Mouse (Mus musculus): ENCODE measurements around the gene Scfd2. TPM values are rescaled to one million over a fixed set of nuclear protein-coding genes. Genes with fewer than 3 reads are reported as not detected.

Gene Scfd2
- polyA plus RNA-seq, 1 experiment from 2014 or later: 14.9 TPM

DNA sequence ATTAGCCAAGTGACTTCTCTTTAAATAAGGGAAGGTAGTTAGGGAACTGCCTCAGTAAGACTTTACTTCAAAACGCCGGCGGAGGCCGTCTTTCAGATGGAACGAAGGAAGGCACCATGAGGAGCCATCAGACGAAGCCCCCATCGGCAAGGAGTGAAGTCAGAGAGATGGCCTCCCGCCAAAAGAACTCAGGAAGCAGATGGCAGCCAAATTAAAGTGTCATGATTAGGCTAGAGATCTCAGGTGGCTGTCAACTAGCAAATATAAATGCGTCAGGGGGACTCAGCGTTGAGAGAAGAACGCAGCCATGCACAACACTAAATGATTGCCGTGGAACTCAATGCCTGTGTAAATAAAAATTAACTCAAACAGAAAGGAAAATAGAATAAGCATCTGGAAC is 194.8 kb downstream of the Scfd2 start:
- H3K9ac ChIP-seq (replicated peaks; ENCODE audit: low read length): no peak overlapping the region
- no peaks in the 10 kb centered on the region for H3K36me3 ChIP-seq (replicated peaks; ENCODE audit: control insufficient read depth, insufficient read depth, low read depth, low read length)
- no peaks in the 10 kb centered on the region for H3K9me3 ChIP-seq (replicated peaks; ENCODE audit: control insufficient read depth, low read length)
- ATAC-seq (replicated peaks; ENCODE audit: insufficient number of reproducible peaks, low FRiP score, low TSS enrichment, low read depth) (no peak), DNase-seq (ENCODE audit: low spot score) (no peak)
- H3K27ac ChIP-seq (replicated peaks; ENCODE audit: low read depth, low read length): no peak overlapping the region
- H3K4me3 ChIP-seq (ENCODE audit: low read depth, low read length): no peak overlapping the region
- 77% methylated on average over 12 of the region's 12 CpGs for WGBS
- H3K27me3 ChIP-seq (ENCODE audit: control insufficient read depth, insufficient read depth, low read length): no peaks in the 10 kb centered on the region
- H3K4me1 ChIP-seq (ENCODE audit: control insufficient read depth, insufficient read depth, low read length): no peaks in the 10 kb centered on the region
- no peak overlapping the region for H3K4me2 ChIP-seq (ENCODE audit: low read depth, low read length)

DNA sequence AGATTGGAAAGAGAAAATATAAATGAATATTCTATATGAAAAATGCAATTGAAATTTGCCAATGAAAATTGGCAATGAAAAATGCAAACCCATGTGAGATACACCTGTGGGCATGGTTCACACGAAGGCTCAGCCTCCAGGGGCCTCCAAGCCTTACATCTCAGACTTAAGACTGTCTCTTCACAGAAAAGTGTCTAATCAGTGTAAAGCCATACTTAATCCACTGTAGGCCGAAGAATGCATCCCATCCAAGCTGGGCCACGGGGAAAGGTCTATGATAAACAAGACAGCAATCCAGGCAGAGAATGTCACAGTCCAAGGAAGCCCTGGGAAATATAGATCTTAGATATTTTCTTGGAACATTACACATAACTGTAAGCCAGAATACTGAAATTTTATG is 198.3 kb downstream of the Scfd2 start:
- WGBS: 59% methylated on average over 3 of the region's 3 CpGs
- DNase-seq (ENCODE audit: low spot score): no peak

DNA sequence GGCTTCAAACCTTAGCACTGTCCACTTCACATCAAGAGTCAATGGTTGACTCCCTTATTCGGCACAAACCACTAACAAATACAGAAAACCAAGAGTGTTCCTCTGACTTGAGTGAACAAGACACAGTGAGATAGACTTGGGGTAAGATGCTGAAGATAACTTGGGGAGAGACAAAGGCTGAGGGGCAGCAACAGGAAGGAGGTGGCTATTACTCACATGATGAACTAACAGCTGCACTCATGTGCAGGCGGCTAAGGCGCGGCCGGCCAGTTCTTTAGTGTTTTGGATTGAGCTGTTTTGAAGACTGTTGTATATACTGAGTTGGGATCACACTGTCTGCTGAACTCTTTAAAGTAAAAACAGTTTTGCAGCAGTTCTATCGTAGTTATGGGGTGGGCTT is 205.3 kb downstream of the Scfd2 start:
- Histone ChIP-seq H3K27me3 (ENCODE audit: control insufficient read depth, insufficient read depth, low read length) (no peaks in the 10 kb centered on the region), H3K4me1 (ENCODE audit: control insufficient read depth, insufficient read depth, low read length) (no peaks in the 10 kb centered on the region), H3K36me3 (replicated peaks; ENCODE audit: control insufficient read depth, insufficient read depth, low read depth, low read length) (no peaks in the 10 kb centered on the region), H3K9ac (replicated peaks; ENCODE audit: low read length) (no peak overlapping the region), H3K4me3 (ENCODE audit: low read depth, low read length) (no peak overlapping the region), H3K27ac (replicated peaks; ENCODE audit: low read depth, low read length) (no peak overlapping the region), H3K4me2 (ENCODE audit: low read depth, low read length) (no peak overlapping the region), H3K9me3 (replicated peaks; ENCODE audit: control insufficient read depth, low read length) (no peaks in the 10 kb centered on the region)
- DNase-seq (ENCODE audit: low spot score) (no peak), ATAC-seq (replicated peaks; ENCODE audit: insufficient number of reproducible peaks, low FRiP score, low TSS enrichment, low read depth) (no peak)
- 96% methylated on average over 6 of the region's 6 CpGs for WGBS

More for the DNA sequence above, 198.3 kb downstream of the Scfd2 start:
- no peak overlapping the region for H3K27ac ChIP-seq (replicated peaks; ENCODE audit: low read depth, low read length)
- no peaks in the 10 kb centered on the region for H3K27me3 ChIP-seq (ENCODE audit: control insufficient read depth, insufficient read depth, low read length)
- H3K9me3 ChIP-seq (replicated peaks; ENCODE audit: control insufficient read depth, low read length): no peaks in the 10 kb centered on the region
- no peaks in the 10 kb centered on the region for H3K4me1 ChIP-seq (ENCODE audit: control insufficient read depth, insufficient read depth, low read length)
- H3K9ac ChIP-seq (replicated peaks; ENCODE audit: low read length): no peak overlapping the region
- H3K4me2 ChIP-seq (ENCODE audit: low read depth, low read length): no peak overlapping the region
- no peaks in the 10 kb centered on the region for H3K36me3 ChIP-seq (replicated peaks; ENCODE audit: control insufficient read depth, insufficient read depth, low read depth, low read length)
- H3K4me3 ChIP-seq (ENCODE audit: low read depth, low read length): no peak overlapping the region
- no peak for ATAC-seq (replicated peaks; ENCODE audit: insufficient number of reproducible peaks, low FRiP score, low TSS enrichment, low read depth)

DNA sequence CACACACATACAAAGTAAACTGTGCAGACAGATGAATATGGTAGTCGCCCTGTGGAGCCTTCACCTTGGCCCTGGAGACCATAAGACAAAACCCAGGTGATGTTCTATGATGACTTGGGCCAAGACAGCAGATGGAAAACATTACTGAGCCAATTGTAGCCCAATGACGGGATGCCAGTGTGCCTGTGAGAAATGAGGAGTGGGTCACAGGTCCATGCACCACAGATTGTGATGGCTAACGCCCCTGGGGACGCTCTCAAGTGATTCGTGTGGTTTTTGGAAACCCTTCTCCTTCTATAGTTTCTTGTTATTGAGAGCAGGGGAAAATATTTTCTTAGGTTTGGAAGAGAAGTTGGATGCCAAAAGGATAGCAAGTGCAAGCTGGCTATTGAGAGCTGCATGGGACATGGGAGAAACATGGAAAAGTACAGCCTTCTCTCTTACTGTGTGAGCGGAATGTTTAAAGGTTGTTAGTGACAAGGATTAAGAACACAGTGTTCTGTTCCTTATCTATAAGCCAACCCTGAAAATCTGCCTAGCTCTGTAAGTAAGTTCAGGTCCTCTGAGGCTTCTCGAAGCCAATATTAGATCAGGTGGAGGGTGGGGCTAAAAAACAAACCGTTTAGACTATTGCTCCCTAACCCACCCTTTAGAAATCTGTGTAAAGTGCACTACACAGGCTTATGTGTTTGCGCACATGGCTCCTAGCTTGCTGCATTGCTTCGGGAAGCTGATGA is 210.4 kb downstream of the Scfd2 start:
- Histone ChIP-seq H3K36me3 (replicated peaks; ENCODE audit: control insufficient read depth, insufficient read depth, low read depth, low read length) (no peaks in the 10 kb centered on the region), H3K9ac (replicated peaks; ENCODE audit: low read length) (no peak overlapping the region), H3K27me3 (ENCODE audit: control insufficient read depth, insufficient read depth, low read length) (no peaks in the 10 kb centered on the region), H3K9me3 (replicated peaks; ENCODE audit: control insufficient read depth, low read length) (no peaks in the 10 kb centered on the region), H3K4me3 (ENCODE audit: low read depth, low read length) (no peak overlapping the region), H3K27ac (replicated peaks; ENCODE audit: low read depth, low read length) (no peak overlapping the region), H3K4me1 (ENCODE audit: control insufficient read depth, insufficient read depth, low read length) (no peaks in the 10 kb centered on the region), H3K4me2 (ENCODE audit: low read depth, low read length) (no peak overlapping the region)
- ATAC-seq (replicated peaks; ENCODE audit: insufficient number of reproducible peaks, low FRiP score, low TSS enrichment, low read depth) (no peak), DNase-seq (ENCODE audit: low spot score) (no peak)
- WGBS: 78% methylated on average over 10 of the region's 10 CpGs

DNA sequence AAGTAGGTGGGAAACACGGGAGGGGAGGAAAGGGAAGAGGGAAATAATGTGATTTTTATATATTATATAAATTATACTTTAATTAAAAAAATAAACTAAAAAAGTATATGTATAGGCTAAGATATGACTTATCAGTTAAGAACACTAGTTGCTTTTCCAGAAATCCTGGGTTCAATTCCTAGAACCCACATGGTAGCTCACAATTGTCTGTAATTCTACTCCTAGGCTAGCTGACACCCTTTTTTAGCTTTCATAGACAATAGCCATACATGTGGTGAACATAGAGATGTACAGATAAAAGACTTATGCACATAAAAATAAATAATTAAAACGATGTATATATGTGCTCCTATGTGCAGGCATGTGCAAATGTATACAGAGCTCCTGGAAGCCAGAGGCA is 212.0 kb downstream of the Scfd2 start:
- ATAC-seq (replicated peaks; ENCODE audit: insufficient number of reproducible peaks, low FRiP score, low TSS enrichment, low read depth) (no peak), DNase-seq (ENCODE audit: low spot score) (no peak)
- Histone ChIP-seq H3K27ac (replicated peaks; ENCODE audit: low read depth, low read length) (no peak overlapping the region), H3K27me3 (ENCODE audit: control insufficient read depth, insufficient read depth, low read length) (no peaks in the 10 kb centered on the region), H3K9ac (replicated peaks; ENCODE audit: low read length) (no peak overlapping the region), H3K36me3 (replicated peaks; ENCODE audit: control insufficient read depth, insufficient read depth, low read depth, low read length) (no peaks in the 10 kb centered on the region), H3K4me3 (ENCODE audit: low read depth, low read length) (no peak overlapping the region), H3K9me3 (replicated peaks; ENCODE audit: control insufficient read depth, low read length) (no peaks in the 10 kb centered on the region), H3K4me1 (ENCODE audit: control insufficient read depth, insufficient read depth, low read length) (no peaks in the 10 kb centered on the region), H3K4me2 (ENCODE audit: low read depth, low read length) (no peak overlapping the region)
- 76% methylated on average over 2 of the region's 2 CpGs for WGBS

DNA sequence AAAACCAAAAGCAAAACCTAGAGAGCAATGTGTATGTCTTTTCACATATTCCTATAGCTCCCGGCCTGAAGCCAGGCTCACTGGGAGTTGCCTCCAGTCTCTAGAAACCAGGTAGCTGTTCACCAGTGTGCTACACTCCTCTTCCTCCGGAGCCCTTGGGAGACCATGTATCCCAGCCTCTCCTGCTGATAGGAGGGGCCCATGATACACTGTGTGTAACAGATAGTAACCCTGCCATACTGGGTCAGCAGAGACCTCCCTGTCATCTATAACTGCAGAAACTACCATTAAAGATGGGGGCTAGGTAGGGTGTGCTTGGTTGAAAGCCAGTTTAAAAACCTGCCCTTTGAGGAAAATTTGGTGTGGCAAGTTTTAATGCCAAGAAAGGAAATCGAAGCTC is 214.4 kb downstream of the Scfd2 start:
- Histone ChIP-seq H3K36me3 (replicated peaks; ENCODE audit: control insufficient read depth, insufficient read depth, low read depth, low read length) (no peaks in the 10 kb centered on the region; the same call in 1 of the 2 replicates), H3K4me2 (ENCODE audit: low read depth, low read length) (no peak overlapping the region), H3K27ac (replicated peaks; ENCODE audit: low read depth, low read length) (no peak overlapping the region), H3K4me3 (ENCODE audit: low read depth, low read length) (no peak overlapping the region), H3K9ac (replicated peaks; ENCODE audit: low read length) (no peak overlapping the region), H3K9me3 (replicated peaks; ENCODE audit: control insufficient read depth, low read length) (no peaks in the 10 kb centered on the region), H3K27me3 (ENCODE audit: control insufficient read depth, insufficient read depth, low read length) (no peaks in the 10 kb centered on the region), H3K4me1 (ENCODE audit: control insufficient read depth, insufficient read depth, low read length) (no peaks in the 10 kb centered on the region)
- 89% methylated on average over 3 of the region's 3 CpGs for WGBS
- no peak for DNase-seq (ENCODE audit: low spot score)
- ATAC-seq (replicated peaks; ENCODE audit: insufficient number of reproducible peaks, low FRiP score, low TSS enrichment, low read depth): no peak

DNA sequence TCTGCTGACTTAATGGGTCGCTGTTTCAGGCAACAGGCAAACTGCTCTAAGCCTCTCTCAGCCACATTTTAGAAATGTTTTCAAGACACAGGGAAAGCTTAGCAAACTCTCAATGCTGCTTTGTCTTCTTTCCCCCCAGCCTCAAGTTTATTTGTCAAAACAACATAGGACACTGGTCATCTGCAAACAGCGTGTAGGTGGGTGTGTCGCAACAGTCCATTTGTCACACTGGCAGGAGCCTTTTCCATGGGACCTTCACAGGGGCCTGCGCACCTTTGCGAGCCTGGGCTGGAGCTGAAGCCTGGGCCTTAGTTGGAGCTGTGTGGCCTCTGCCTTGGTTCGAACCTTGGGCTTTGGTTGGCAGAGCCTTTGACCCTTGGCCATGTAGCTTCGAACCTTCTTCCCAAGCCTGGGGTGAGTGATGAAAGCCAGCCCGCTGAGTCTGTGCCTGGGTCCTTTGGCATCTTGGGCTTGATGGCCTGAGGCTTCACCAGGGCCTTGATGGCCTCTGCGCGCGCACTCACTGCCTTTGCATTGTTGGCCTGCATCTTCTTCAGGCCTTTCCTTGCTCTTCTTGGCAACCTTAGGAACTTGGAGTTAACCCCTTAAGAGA is 215.1 kb downstream of the Scfd2 start:
- no peak overlapping the region for H3K9ac ChIP-seq (replicated peaks; ENCODE audit: low read length)
- no peak overlapping the region for H3K27ac ChIP-seq (replicated peaks; ENCODE audit: low read depth, low read length)
- no peak for ATAC-seq (replicated peaks; ENCODE audit: insufficient number of reproducible peaks, low FRiP score, low TSS enrichment, low read depth)
- H3K27me3 ChIP-seq (ENCODE audit: control insufficient read depth, insufficient read depth, low read length): no peaks in the 10 kb centered on the region
- no peaks in the 10 kb centered on the region for H3K4me1 ChIP-seq (ENCODE audit: control insufficient read depth, insufficient read depth, low read length)
- WGBS: 85% methylated on average over 11 of the region's 11 CpGs
- no peaks in the 10 kb centered on the region for H3K9me3 ChIP-seq (replicated peaks; ENCODE audit: control insufficient read depth, low read length)
- H3K36me3 ChIP-seq (replicated peaks; ENCODE audit: control insufficient read depth, insufficient read depth, low read depth, low read length): no peaks in the 10 kb centered on the region; the same call in 1 of the 2 replicates
- H3K4me3 ChIP-seq (ENCODE audit: low read depth, low read length): no peak overlapping the region
- no peak for DNase-seq (ENCODE audit: low spot score)
- no peak overlapping the region for H3K4me2 ChIP-seq (ENCODE audit: low read depth, low read length)

DNA sequence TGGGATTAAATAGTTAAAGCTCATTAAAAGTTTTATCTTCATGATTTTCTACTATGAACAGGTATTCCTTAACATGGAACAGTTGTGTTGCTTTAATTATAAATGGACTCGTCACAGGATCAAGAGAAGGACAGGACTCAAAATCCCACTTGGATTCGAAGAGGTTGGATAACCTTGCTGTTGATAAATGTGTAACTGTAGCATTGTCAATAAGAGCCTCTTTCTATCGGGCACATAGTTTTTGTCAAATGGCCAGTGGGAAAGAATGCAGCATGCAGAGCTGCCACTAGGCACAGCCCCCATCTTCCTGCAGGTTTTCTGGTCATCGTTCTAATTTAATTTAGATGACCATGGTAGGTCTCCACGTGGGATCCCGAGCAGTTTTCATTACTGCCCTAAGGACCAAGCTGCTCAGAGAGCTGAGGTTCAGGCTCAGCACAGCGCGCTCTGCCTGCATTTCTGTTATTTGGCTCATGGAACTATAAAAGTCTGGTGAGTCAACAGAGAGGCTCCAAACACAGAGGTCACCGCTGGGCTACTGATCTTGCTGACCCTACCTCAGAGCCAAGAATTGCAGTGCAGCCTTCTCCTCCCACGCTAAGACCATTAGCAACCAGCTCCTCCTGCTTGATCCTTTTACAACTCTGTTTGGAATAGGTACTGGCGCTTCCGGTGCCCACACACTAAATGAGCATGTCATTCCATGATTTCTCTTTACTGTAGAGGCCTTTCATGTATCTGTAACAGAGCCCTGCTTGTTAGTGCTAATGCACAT is 215.9 kb downstream of the Scfd2 start:
- no peak overlapping the region for H3K9ac ChIP-seq (replicated peaks; ENCODE audit: low read length)
- no peaks in the 10 kb centered on the region for H3K4me1 ChIP-seq (ENCODE audit: control insufficient read depth, insufficient read depth, low read length)
- H3K4me3 ChIP-seq (ENCODE audit: low read depth, low read length): no peak overlapping the region
- no peaks in the 10 kb centered on the region; the same call in 1 of the 2 replicates for H3K36me3 ChIP-seq (replicated peaks; ENCODE audit: control insufficient read depth, insufficient read depth, low read depth, low read length)
- no peak overlapping the region for H3K27ac ChIP-seq (replicated peaks; ENCODE audit: low read depth, low read length)
- H3K27me3 ChIP-seq (ENCODE audit: control insufficient read depth, insufficient read depth, low read length): no peaks in the 10 kb centered on the region
- no peak for ATAC-seq (replicated peaks; ENCODE audit: insufficient number of reproducible peaks, low FRiP score, low TSS enrichment, low read depth)
- H3K4me2 ChIP-seq (ENCODE audit: low read depth, low read length): no peak overlapping the region
- no peaks in the 10 kb centered on the region for H3K9me3 ChIP-seq (replicated peaks; ENCODE audit: control insufficient read depth, low read length)
- 62% methylated on average over 12 of the region's 12 CpGs for WGBS
- no peak for DNase-seq (ENCODE audit: low spot score)
